Mouse (Mus musculus) bone marrow macrophage, adult 2 months (primary cell): Measurements from ENCODE around the gene Apba1.

Experiments used
- CTCF ChIP-seq: IDR thresholded peaks from 2 replicates; pipeline ENCODE4 v1.5.1; 2012; ENCODE audit warnings: low read depth, mild to moderate bottlenecking, low read length, moderate library complexity
- POLR2A ChIP-seq: IDR thresholded peaks from 2 replicates; pipeline ENCODE4 v1.6.1; 2012; ENCODE audit warnings: mild to moderate bottlenecking, low read depth, low read length, borderline replicate concordance

DNA sequence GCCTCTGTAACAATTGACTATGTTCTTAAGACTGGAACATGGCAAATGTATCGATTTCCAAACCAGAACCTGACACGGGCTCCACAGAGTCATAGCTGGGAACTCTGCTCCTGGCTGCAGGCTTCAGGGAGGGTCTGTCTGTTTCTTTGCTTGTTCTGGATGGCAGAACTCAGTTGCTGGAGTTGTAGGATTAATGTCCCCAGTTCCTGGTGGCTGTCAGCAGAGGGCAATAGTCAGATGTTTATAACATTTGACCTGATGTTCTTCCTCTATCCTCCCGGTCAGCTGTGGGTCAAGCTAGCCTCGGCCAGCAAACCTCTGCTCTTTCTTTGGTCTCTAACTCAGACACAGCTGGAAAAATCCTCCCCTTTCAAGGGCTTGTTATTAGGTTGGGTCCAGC lies 104.0 kb downstream of the Apba1 start:
- no peak for TF ChIP-seq POLR2A
- TF ChIP-seq CTCF = no peak
